Mouse (Mus musculus) left cerebral cortex, postnatal 10 days (tissue): ENCODE results near the gene Rnaseh2a. TPM values are rescaled to one million over a fixed set of nuclear protein-coding genes. Genes with fewer than 3 reads are reported as not detected.
"Not testable (repeated sequence)": the region's sequence is repeated elsewhere in the genome, so short reads cannot be mapped to it uniquely, and the experiment has no call there.

ENCODE experiments used
- DNase-seq, 2 experiments: peaks; one replicate each; pipeline ENCODE4 v3.0.0; 2021 to 2022; ENCODE audit warnings: low spot score in 2 of 2, mixed read lengths in 1 of 2; ENCODE audit errors: extremely low spot score in 1 of 2
- intact Hi-C: fragments of 180-260 bp; cut with DNase I; formaldehyde crosslinking; loops from one replicate; pipeline ENCODE4 v1.15.1; 2025
- microRNA-seq: library from miRNA; unstranded; fragments of <30 nt; microRNA quantifications from one replicate; pipeline ENCODE4 v1.2.0, GENCODE M21; 2022
- total RNA-seq, 2 experiments: library from RNA; stranded (reverse); gene quantifications; 2 replicates each; pipeline ENCODE4 v1.2.3; 2021

Rnaseh2a gene
- total RNA-seq, 2 experiments from 2014 or later = 41.0 to 44.2 TPM

DNA sequence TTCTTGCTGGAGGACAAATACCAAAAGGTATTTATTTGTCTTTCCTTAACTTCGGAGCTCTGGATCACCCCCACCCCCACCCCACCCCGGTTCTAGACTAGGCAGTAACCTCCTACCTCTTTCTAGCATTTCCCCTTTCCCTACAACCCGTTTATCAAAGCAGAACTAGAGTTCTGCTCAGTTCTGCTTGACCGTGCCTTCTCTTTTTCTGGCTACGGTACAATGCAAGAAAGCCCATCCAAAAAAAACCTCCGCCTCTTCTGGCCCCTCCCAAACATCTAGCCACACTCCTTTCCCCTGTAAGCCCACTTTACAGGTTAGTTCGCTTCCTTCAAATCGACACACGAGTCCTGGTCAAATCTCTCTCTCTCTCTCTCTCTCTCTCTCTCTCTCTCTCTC lies 56.1 kb downstream of the Rnaseh2a start:
- intact Hi-C loops = no loop called here
- DNase-seq = no peak

DNA sequence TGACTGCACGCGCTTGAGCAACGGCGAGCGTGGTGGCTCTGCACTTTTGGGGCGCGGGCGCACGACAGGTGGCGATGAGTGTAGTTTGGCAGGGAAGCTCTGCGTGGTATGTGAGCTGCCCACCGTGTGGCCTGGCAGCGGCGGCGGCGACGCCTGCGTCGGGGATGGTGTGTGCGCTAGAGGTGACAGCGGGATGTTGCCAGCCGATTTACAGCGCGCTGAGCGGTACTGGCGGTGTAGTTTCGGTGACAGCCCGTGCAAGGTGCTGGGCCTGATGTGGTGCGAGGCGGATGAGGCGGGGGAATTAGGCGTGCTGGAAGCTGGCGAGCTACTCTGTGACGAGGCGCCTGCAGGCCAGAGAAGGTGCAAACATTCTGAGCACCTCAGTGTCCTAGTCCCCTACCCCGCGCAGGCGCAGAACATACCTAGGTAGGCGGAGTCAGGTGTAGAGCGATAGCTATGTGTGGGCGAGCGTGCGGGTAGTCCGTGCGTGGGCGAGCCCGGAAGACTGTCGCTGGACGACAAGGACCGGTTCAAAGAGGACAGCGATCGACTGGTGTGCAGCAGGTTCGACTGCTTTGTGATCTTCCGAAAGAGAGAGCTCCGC lies 56.6 kb downstream of the Rnaseh2a start:
- intact Hi-C loops = no loop called here
- peak in 1 of 2 experiments; percentile 73 for DNase-seq

DNA sequence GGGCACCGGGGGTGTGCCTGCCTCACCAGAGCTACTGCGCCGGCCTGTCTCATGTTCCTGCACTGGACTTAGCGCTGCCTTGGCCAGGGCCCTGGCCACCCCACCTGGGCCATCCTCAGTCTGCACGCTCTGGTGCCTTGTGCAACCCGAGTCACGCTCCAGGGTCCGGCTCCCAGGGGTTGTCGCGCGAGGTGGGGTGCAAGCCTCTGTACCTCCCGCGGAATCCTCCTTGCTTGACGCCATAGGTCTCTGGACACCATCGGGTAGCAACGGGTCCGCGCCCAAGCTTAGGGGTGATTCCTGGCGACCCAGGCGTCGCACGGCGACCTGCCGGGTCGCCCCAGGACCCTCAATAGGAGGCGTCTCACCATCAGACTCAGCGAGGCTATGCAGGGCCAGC lies 57.2 kb downstream of the Rnaseh2a start:
- intact Hi-C loops = no loop called here
- DNase-seq = no peak

DNA sequence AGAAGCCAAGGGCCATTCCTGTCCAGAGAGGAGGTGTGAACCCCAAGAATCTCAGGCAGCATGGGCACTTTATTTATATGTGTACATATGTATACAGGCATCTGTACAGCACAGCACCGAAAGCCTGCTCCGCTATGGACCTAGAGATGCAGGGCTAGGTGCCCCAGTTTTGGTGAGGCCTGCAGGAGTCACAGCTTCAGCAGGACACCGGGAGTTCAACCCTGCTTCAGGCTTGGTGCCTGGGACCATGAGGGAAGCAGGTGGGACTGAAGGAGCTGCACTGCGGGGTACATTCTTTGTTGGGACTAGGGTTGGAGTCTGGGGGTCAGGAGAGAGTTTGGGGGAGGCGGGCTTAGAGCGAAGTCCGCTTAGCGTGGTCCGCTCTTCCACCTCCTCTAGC lies 57.7 kb downstream of the Rnaseh2a start:
- DNase-seq = no peak
- intact Hi-C loops = no loop called here

DNA sequence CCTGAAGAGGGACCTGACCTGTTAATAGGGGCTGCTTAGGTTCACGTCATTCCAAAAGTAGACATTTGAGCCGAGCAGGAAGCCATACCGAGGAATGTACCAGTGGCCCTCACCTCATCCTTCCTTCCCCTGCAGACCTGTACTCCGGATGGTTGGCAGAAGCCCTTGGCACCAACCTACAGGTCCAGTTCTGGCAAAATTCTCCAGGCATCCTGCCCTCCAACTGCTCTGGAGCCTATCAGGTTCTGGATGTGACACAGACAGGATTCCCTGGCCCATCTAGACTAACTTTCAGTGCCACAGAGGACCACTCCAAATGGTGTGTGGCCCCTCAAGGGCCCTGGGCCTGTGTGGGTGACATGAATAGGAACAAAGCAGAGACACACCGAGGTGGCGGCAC lies 59.0 kb downstream of the Rnaseh2a start:
- intact Hi-C loops = no loop called here
- no peak for DNase-seq

DNA sequence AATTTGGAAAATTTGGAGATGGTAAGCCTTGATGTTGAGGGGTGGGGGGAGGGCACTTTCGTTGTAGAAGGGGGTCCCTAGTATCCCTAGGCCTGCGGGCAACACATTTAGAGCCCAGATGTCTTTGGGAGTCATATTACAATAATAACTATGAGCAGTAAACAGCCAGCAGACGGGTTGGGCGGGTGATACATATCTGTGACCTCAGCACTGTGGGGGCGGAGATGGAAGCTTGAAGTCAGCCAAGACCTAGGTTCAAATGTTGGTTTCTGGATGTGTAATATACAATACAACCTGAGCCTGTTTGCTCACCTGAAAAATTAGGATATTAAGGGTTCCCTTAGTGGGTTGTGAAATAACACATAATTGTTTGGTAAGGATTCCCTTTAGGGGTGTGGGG lies 59.6 kb downstream of the Rnaseh2a start:
- no peak for DNase-seq
- intact Hi-C loops = no loop called here

DNA sequence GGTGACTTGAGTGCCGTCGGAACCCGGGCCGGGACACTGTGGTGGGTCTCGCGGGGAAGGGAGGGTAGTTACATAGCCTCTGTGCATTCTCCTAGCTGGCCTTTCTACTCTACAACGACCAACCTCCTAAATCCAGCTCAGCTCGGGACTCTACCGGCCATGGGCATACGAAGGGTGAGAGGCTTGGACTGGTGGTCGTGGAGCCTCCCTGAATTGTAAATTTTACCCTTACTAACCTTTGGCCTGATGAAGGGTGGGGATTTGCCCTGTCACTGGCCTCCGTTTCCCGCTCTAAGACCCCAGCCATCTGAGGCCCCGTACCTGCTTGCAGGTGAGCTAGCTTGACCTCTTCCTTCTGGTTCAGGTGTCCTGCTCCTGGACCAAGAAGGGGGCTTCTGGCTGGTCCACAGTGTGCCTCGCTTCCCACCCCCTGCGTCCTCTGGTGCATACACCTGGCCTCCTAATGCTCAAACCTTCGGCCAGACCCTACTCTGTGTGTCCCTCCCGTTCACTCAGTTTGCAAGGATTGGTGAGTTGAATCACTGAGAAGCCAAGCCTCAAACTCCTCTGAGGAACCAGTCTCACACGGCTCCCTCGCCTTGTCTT lies 60.3 kb downstream of the Rnaseh2a start:
- no peak for DNase-seq
- intact Hi-C loops = no loop called here

DNA sequence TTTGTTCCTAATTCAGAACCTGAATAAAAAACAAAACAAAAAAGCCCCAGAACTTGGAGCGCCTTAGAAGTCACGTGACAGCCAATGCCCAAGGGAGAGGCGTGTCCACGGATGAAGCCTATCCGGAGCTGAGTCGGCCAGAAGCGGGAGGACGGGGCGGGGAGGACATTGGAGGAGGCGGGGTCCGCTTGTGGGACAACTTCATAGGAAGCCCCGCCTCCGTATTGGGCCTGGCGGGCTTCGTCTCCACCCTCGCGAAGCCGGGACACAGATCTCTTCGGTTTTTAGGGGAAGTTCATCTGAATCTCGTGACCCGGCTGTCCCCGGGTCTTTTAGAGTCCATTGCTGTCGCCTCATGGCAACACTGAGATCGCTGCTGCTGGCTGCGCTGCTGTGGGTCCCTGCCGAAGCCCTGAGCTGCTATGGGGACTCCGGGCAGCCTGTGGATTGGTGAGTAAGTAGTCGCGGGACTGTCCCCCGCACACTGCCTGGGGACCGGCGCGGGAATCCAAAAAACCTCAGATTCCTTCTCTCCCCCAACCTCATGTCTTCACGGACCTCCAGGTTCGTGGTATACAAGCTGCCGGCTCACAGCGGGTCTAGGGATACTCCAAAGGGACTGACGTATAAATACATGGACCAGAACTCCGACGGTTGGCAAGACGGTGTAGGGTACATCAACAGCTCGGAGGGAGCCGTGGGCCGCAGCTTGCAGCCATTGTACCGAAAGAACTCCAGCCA lies 61.0 kb downstream of the Rnaseh2a start, which contains the start of gene Dnase2a:
Gene Dnase2a (plus strand): TSS at position 140 of the 741 bp plus-strand sequence.
- peak; percentile 82 to 98 for DNase-seq

DNA sequence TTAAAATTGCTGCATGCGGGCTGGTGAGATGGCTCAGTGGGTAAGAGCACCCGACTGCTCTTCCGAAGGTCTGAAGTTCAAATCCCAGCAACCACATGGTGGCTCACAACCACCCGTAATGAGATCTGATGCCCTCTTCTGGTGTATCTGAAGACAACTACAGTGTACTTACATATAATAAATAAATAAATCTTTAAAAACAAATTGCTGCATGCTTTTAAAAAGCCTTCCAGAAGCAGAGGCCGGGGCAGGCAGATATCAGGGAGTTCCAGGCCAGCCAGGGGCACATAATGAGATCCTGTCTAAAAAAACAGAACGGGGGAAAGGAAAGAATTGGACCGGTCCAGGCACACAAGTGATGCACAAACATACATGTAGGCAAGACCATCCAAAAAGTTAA lies 61.6 kb downstream of the Rnaseh2a start:
- intact Hi-C loops, DNase-seq: not testable (repeated sequence)

More for the DNA sequence above, 61.0 kb downstream of the Rnaseh2a start, which contains the start of gene Dnase2a:
- intact Hi-C loops = no loop called here

DNA sequence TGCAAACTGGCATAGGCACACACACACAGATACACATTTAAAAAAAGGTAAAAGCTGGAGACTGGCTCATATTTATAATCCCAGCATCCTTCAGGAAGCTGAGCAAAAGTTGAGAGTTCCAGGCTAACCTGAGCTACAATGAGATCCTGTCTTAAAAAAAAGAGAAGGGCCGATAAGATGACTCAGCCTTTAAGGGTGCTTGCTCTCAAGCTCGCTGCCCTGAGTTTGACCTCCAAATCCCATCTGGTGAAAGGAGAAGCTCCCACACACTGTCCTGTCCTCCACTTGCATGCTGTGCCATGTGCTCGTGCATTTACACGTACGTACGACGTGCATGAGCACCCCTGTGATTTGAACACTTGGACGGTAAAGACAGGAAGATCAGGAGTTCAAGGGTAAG lies 62.1 kb downstream of the Rnaseh2a start:
- no peak for DNase-seq
- intact Hi-C loops = no loop called here

DNA sequence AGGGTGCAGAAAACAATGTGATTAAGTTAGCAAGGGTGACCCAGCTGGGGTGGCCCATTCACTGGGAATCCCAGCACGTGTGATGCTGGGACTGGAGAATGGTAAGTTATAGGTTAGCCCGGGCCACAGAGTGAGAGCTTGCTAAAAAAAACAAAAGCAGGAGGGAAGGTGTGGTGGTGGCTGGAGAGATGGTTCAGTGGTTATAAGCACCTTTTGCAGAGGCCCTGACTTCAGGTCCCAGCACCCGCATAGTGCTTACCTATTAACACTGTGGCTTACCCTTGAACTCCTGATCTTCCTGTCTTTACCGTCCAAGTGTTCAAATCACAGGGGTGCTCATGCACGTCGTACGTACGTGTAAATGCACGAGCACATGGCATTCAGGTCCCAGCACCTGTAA lies 62.5 kb downstream of the Rnaseh2a start:
- DNase-seq = no peak
- intact Hi-C loops = no loop called here

Small RNA genes within 50 kb of the gene (microRNA-seq; reads per million reads assigned to microRNA genes)
- 5.7 reads per million, percentile 20 among the genes with 10 or more reads in this experiment for gene Gm24197

Other genes starting within 250 kb of the Rnaseh2a start
- under 1 TPM in 1 of 2 experiments, not detected in 1; 0.51 TPM for gene G430095P16Rik, start 246.8 kb downstream of the Rnaseh2a start, total RNA-seq
- 100 to 1,000 TPM; 397 to 441 TPM for gene Nfix, start 169.4 kb downstream of the Rnaseh2a start, total RNA-seq
- gene Dand5, start 146.9 kb downstream of the Rnaseh2a start, total RNA-seq = 1 to 10 TPM; 7.4 to 8.3 TPM
- gene Gadd45gip1, start 138.2 kb downstream of the Rnaseh2a start, total RNA-seq = 10 to 100 TPM; 20.6 to 21.3 TPM
- 10 to 100 TPM; 57.0 to 60.1 TPM for gene Rad23a, start 129.1 kb downstream of the Rnaseh2a start, total RNA-seq
- 100 to 1,000 TPM; 455 to 481 TPM for gene Calr, start 122.8 kb downstream of the Rnaseh2a start, total RNA-seq
- gene Farsa, start 112.8 kb downstream of the Rnaseh2a start, total RNA-seq = 10 to 100 TPM; 59.5 to 65.8 TPM
- 10 to 100 TPM; 19.3 to 22.8 TPM for gene Syce2, start 97.7 kb downstream of the Rnaseh2a start, total RNA-seq
- 10 to 100 TPM; 29.4 to 36.6 TPM for gene Gcdh, start 75.8 kb downstream of the Rnaseh2a start, total RNA-seq
- gene Klf1, start 67.8 kb downstream of the Rnaseh2a start, total RNA-seq = not detected
- gene Dnase2a, start 61.2 kb downstream of the Rnaseh2a start, total RNA-seq = 1 to 10 TPM; 2.5 to 2.9 TPM
- 100 to 1,000 TPM; 183 to 187 TPM for gene Mast1, start 32.4 kb downstream of the Rnaseh2a start, total RNA-seq
- 1 to 10 TPM; 4.2 to 4.6 TPM for gene Rtbdn, start 22.8 kb downstream of the Rnaseh2a start, total RNA-seq
- gene Gm49661, start 334 bp downstream of the Rnaseh2a start, total RNA-seq = not detected
- 100 to 1,000 TPM; 507 to 518 TPM for gene Prdx2, start 180 bp downstream of the Rnaseh2a start, total RNA-seq
- gene Junb, start 9.0 kb upstream of the Rnaseh2a start, total RNA-seq = 10 to 100 TPM; 29.9 to 33.0 TPM
- 10 to 100 TPM; 13.4 to 13.9 TPM for gene Hook2, start 20.8 kb upstream of the Rnaseh2a start, total RNA-seq
- not detected for gene Best2, start 44.8 kb upstream of the Rnaseh2a start, total RNA-seq
- gene Asna1, start 55.5 kb upstream of the Rnaseh2a start, total RNA-seq = 100 to 1,000 TPM; 111 to 113 TPM
- gene Trir, start 57.1 kb upstream of the Rnaseh2a start, total RNA-seq = 100 to 1,000 TPM; 139 to 145 TPM
- gene Tnpo2, start 67.1 kb upstream of the Rnaseh2a start, total RNA-seq = 100 to 1,000 TPM; 168 to 193 TPM
- 10 to 100 TPM; 60.1 to 63.5 TPM for gene Fbxw9, start 90.3 kb upstream of the Rnaseh2a start, total RNA-seq
- not detected for gene Gm5741, start 98.2 kb upstream of the Rnaseh2a start, total RNA-seq
- 10 to 100 TPM; 72.3 to 78.4 TPM for gene Dhps, start 102.0 kb upstream of the Rnaseh2a start, total RNA-seq
- 10 to 100 TPM; 54.3 to 60.4 TPM for gene Wdr83os, start 111.0 kb upstream of the Rnaseh2a start, total RNA-seq
- gene Wdr83, start 111.5 kb upstream of the Rnaseh2a start, total RNA-seq = 10 to 100 TPM; 24.8 to 28.9 TPM
- 10 to 100 TPM; 35.6 to 37.2 TPM for gene Man2b1, start 113.5 kb upstream of the Rnaseh2a start, total RNA-seq
- gene Zfp791, start 153.3 kb upstream of the Rnaseh2a start, total RNA-seq = 1 to 10 TPM; 5.6 to 6.0 TPM
- not detected for gene Cks1brt, start 182.2 kb upstream of the Rnaseh2a start, total RNA-seq